Mouse (Mus musculus) CH12.LX (cell line): Measurements from ENCODE around the gene Fkbp4.

Experiments
- CTCF ChIP-seq, 2 experiments: IDR thresholded peaks in 1 of 2; conservative IDR thresholded peaks in 1 of 2; 2 replicates each; pipeline ENCODE4 v1.5.1; 2011 to 2012; ENCODE audit warnings: low read depth in 2 of 2, low read length in 2 of 2, improper control_type of control experiment in 1 of 2, inconsistent platforms in 1 of 2, mild to moderate bottlenecking in 1 of 2, moderate library complexity in 1 of 2
- GABPA ChIP-seq: IDR thresholded peaks from 2 replicates; pipeline ENCODE4 v1.6.1; 2012; ENCODE audit warnings: low read depth, low read length, improper control_type of control experiment, inconsistent platforms; ENCODE audit not compliant: insufficient replicate concordance

GRCm38 (mm10) chr6:128467298-128467697 is 28.8 kb upstream of the Fkbp4 start:
- TF ChIP-seq CTCF (conservative IDR thresholded peaks at IDR 0.05 in 1 of 2, IDR thresholded peaks at IDR 0.05 in 1 of 2; ENCODE audit: low read depth in 2 of 2, low read length in 2 of 2) = peak; percentile 26 to 56; a peak in 3 of 4 replicates
- no peak for TF ChIP-seq GABPA
